Mouse (Mus musculus): ENCODE data around the gene Dpp10. TPM values are rescaled to one million over a fixed set of nuclear protein-coding genes. Genes with fewer than 3 reads are reported as not detected.

Dpp10 gene
- 0.15 and 0.24 TPM in 2 replicates for polyA plus RNA-seq (2012; rRNA removed)

GRCm38 (mm10) chr1:124044925-124045640 lies at the start of gene Dpp10:
Dpp10 (minus strand) TSS chr1:124045559.
- Histone ChIP-seq H3K27ac (ENCODE audit: control insufficient read depth, insufficient read depth, low read length) (no peak within 1 kb of the TSS), H3K4me3 (ENCODE audit: control insufficient read depth, insufficient read depth, low read length) (no peak within 1 kb of the TSS), H3K4me1 (replicated peaks; ENCODE audit: control insufficient read depth, insufficient read depth, low read length) (no peaks in the 10 kb centered on the region), H3K27me3 (ENCODE audit: control insufficient read depth, insufficient read depth, low read length) (no peaks in the 10 kb centered on the region), H3K36me3 (ENCODE audit: control insufficient read depth, insufficient read depth, low read length) (no peaks in the 10 kb centered on the region)
- no peak for DNase-seq
- 4% methylated on average over 36 of the region's 38 CpGs for WGBS
- TF ChIP-seq CTCF (IDR thresholded peaks at IDR 0.05; ENCODE audit: borderline replicate concordance, control insufficient read depth, extremely low read depth, insufficient read depth, low read length, poor library complexity), result no peak
- no peak for TF ChIP-seq POLR2A (IDR thresholded peaks at IDR 0.05; ENCODE audit: control insufficient read depth, extremely low read depth, insufficient read depth, low read length, poor library complexity)

GRCm38 (mm10) chr1:124048544-124048943 lies 3.2 kb upstream of the Dpp10 start:
- Histone ChIP-seq H3K4me3 (ENCODE audit: control insufficient read depth, insufficient read depth, low read length) (no peak overlapping the region), H3K27me3 (ENCODE audit: control insufficient read depth, insufficient read depth, low read length) (no peaks in the 10 kb centered on the region), H3K27ac (ENCODE audit: control insufficient read depth, insufficient read depth, low read length) (no peak overlapping the region), H3K36me3 (ENCODE audit: control insufficient read depth, insufficient read depth, low read length) (no peaks in the 10 kb centered on the region), H3K4me1 (replicated peaks; ENCODE audit: control insufficient read depth, insufficient read depth, low read length) (no peaks in the 10 kb centered on the region)
- TF ChIP-seq CTCF (IDR thresholded peaks at IDR 0.05; ENCODE audit: borderline replicate concordance, control insufficient read depth, extremely low read depth, insufficient read depth, low read length, poor library complexity) (no peak), POLR2A (IDR thresholded peaks at IDR 0.05; ENCODE audit: control insufficient read depth, extremely low read depth, insufficient read depth, low read length, poor library complexity) (no peak)
- WGBS, result 90% methylated on average over 1 of the region's 1 CpGs
- no peak for DNase-seq

- Histone ChIP-seq H3K36me3 (ENCODE audit: control insufficient read depth, insufficient read depth, low read length) (no peaks in the 10 kb centered on the region), H3K27me3 (ENCODE audit: control insufficient read depth, insufficient read depth, low read length) (no peaks in the 10 kb centered on the region), H3K27ac (ENCODE audit: control insufficient read depth, insufficient read depth, low read length) (no peak overlapping the region), H3K4me1 (replicated peaks; ENCODE audit: control insufficient read depth, insufficient read depth, low read length) (no peaks in the 10 kb centered on the region), H3K4me3 (ENCODE audit: control insufficient read depth, insufficient read depth, low read length) (no peak overlapping the region)
- WGBS, result 5% methylated on average over 44 of the region's 44 CpGs
- no peak for TF ChIP-seq CTCF (IDR thresholded peaks at IDR 0.05; ENCODE audit: borderline replicate concordance, control insufficient read depth, extremely low read depth, insufficient read depth, low read length, poor library complexity)
- TF ChIP-seq POLR2A (IDR thresholded peaks at IDR 0.05; ENCODE audit: control insufficient read depth, extremely low read depth, insufficient read depth, low read length, poor library complexity), result no peak
- DNase-seq, result no peak
These were observed 472 bp upstream of the Dpp10 start for GRCm38 (mm10) chr1:124045761-124046300.

GRCm38 (mm10) chr1:124044161-124044560 lies 1.2 kb downstream of the Dpp10 start:
- 24% methylated on average over 12 of the region's 12 CpGs for WGBS
- TF ChIP-seq CTCF (IDR thresholded peaks at IDR 0.05; ENCODE audit: borderline replicate concordance, control insufficient read depth, extremely low read depth, insufficient read depth, low read length, poor library complexity) (no peak), POLR2A (IDR thresholded peaks at IDR 0.05; ENCODE audit: control insufficient read depth, extremely low read depth, insufficient read depth, low read length, poor library complexity) (no peak)
- Histone ChIP-seq H3K4me1 (replicated peaks; ENCODE audit: control insufficient read depth, insufficient read depth, low read length) (no peaks in the 10 kb centered on the region), H3K27ac (ENCODE audit: control insufficient read depth, insufficient read depth, low read length) (no peak overlapping the region), H3K36me3 (ENCODE audit: control insufficient read depth, insufficient read depth, low read length) (no peaks in the 10 kb centered on the region), H3K27me3 (ENCODE audit: control insufficient read depth, insufficient read depth, low read length) (no peaks in the 10 kb centered on the region), H3K4me3 (ENCODE audit: control insufficient read depth, insufficient read depth, low read length) (no peak overlapping the region)
- DNase-seq, result no peak

- no peaks in the 10 kb centered on the region for H3K4me1 ChIP-seq (replicated peaks; ENCODE audit: control insufficient read depth, insufficient read depth, low read length)
- H3K4me3 ChIP-seq (ENCODE audit: control insufficient read depth, insufficient read depth, low read length), result no peak overlapping the region
- H3K27ac ChIP-seq (ENCODE audit: control insufficient read depth, insufficient read depth, low read length), result no peak overlapping the region
- H3K27me3 ChIP-seq (ENCODE audit: control insufficient read depth, insufficient read depth, low read length), result no peaks in the 10 kb centered on the region
- H3K36me3 ChIP-seq (ENCODE audit: control insufficient read depth, insufficient read depth, low read length), result no peaks in the 10 kb centered on the region
- 69% methylated on average over 6 of the region's 6 CpGs for WGBS
- TF ChIP-seq POLR2A (IDR thresholded peaks at IDR 0.05; ENCODE audit: control insufficient read depth, extremely low read depth, insufficient read depth, low read length, poor library complexity), result no peak
- no peak for TF ChIP-seq CTCF (IDR thresholded peaks at IDR 0.05; ENCODE audit: borderline replicate concordance, control insufficient read depth, extremely low read depth, insufficient read depth, low read length, poor library complexity)
- DNase-seq, result no peak
These were observed 1.9 kb downstream of the Dpp10 start for GRCm38 (mm10) chr1:124043421-124043820.

GRCm38 (mm10) chr1:124041559-124041958 lies 3.8 kb downstream of the Dpp10 start:
- Histone ChIP-seq H3K4me1 (replicated peaks; ENCODE audit: control insufficient read depth, insufficient read depth, low read length) (no peaks in the 10 kb centered on the region), H3K27ac (ENCODE audit: control insufficient read depth, insufficient read depth, low read length) (no peak overlapping the region), H3K36me3 (ENCODE audit: control insufficient read depth, insufficient read depth, low read length) (no peaks in the 10 kb centered on the region), H3K4me3 (ENCODE audit: control insufficient read depth, insufficient read depth, low read length) (no peak overlapping the region), H3K27me3 (ENCODE audit: control insufficient read depth, insufficient read depth, low read length) (no peaks in the 10 kb centered on the region)
- WGBS, result 1% methylated on average over 3 of the region's 3 CpGs
- TF ChIP-seq CTCF (IDR thresholded peaks at IDR 0.05; ENCODE audit: borderline replicate concordance, control insufficient read depth, extremely low read depth, insufficient read depth, low read length, poor library complexity), result no peak
- TF ChIP-seq POLR2A (IDR thresholded peaks at IDR 0.05; ENCODE audit: control insufficient read depth, extremely low read depth, insufficient read depth, low read length, poor library complexity), result no peak
- DNase-seq, result no peak

Data from thymus, adult 2 months (tissue).